7 mouse cellular contexts compared by ENCODE assay signal in genomic region chr1:184771202-184771890, GRCm38 (mm10). TPM values are rescaled to one million over a fixed set of nuclear protein-coding genes. Genes with fewer than 3 reads are reported as not detected.
A peak's percentile ranks its signal among the peaks of the same experiment; 100 is the strongest.
DNase-seq lines count a peak whose midpoint lies in the region; ATAC-seq and TF ChIP-seq lines count a peak whose summit lies in the region.

No protein-coding gene starts in this region.

- H3K4me3 ChIP-seq in intestine, postnatal 0 days (ENCODE audit: low read depth, low read length): no peak overlapping the region
- H3K4me3 ChIP-seq in limb, embryonic 11.5 days (ENCODE audit: low read depth, low read length): no peak overlapping the region
- no peak overlapping the region for H3K4me3 ChIP-seq in midbrain, embryonic 13.5 days (replicated peaks)

- H3K4me2 ChIP-seq in intestine, postnatal 0 days (replicated peaks; ENCODE audit: low read depth): peak overlapping the region; percentile 11
- peak overlapping the region; percentile 30; the same call in 1 of the 2 replicates for H3K4me2 ChIP-seq in limb, embryonic 11.5 days (ENCODE audit: low read depth, severe bottlenecking)
- H3K4me2 ChIP-seq in midbrain, embryonic 13.5 days (replicated peaks): no peak overlapping the region; the same call in 1 of the 2 replicates

- 15% methylated on average over 18 of the region's 18 CpGs for WGBS in intestine, postnatal 0 days
- WGBS in limb, embryonic 11.5 days: 23% methylated on average over 18 of the region's 18 CpGs
- WGBS in midbrain, embryonic 13.5 days: 27% methylated on average over 18 of the region's 18 CpGs

- H3K9ac ChIP-seq in intestine, postnatal 0 days (ENCODE audit: low read depth, low read length): no peak overlapping the region
- no peak overlapping the region for H3K9ac ChIP-seq in limb, embryonic 11.5 days (ENCODE audit: low read length)
- no peak overlapping the region for H3K9ac ChIP-seq in midbrain, embryonic 13.5 days (replicated peaks)

- H3K36me3 ChIP-seq in intestine, postnatal 0 days (ENCODE audit: control insufficient read depth, insufficient read depth): no peaks in the 10 kb centered on the region
- H3K36me3 ChIP-seq in limb, embryonic 11.5 days (ENCODE audit: control insufficient read depth, insufficient read depth, low read length): no peaks in the 10 kb centered on the region
- H3K36me3 ChIP-seq in midbrain, embryonic 13.5 days: no peaks in the 10 kb centered on the region

- H3K27me3 ChIP-seq in intestine, postnatal 0 days (replicated peaks; ENCODE audit: control insufficient read depth, insufficient read depth, low read length): peaks cover 2% of the 10 kb centered on the region; the same call in 1 of the 2 replicates
- H3K27me3 ChIP-seq in limb, embryonic 11.5 days (ENCODE audit: control insufficient read depth, insufficient read depth, low read length): no peaks in the 10 kb centered on the region
- no peaks in the 10 kb centered on the region for H3K27me3 ChIP-seq in midbrain, embryonic 13.5 days

- peak; percentile 38 for DNase-seq in adrenal gland, adult 8-10 months
- peak; percentile 63 for DNase-seq in embryo, embryonic 11.5 days (ENCODE audit: low read depth, low spot score)
- peak; percentile 93 for DNase-seq in limb, embryonic 11.5 days (ENCODE audit: low spot score)
- peak; percentile 33 to 71 for DNase-seq in spleen, adult 18-20 months

- H3K4me1 ChIP-seq in intestine, postnatal 0 days (replicated peaks; ENCODE audit: control insufficient read depth, insufficient read depth, low read length): no peaks in the 10 kb centered on the region
- H3K4me1 ChIP-seq in limb, embryonic 11.5 days (ENCODE audit: control insufficient read depth, insufficient read depth, low read length): no peaks in the 10 kb centered on the region
- H3K4me1 ChIP-seq in midbrain, embryonic 13.5 days (replicated peaks): peaks cover 10% of the 10 kb centered on the region; the same call in 1 of the 2 replicates

- ATAC-seq in granulocyte monocyte progenitor cell, adult 5-6 weeks (replicated peaks; ENCODE audit: poor library complexity, severe bottlenecking): peak; percentile 82
- peak; percentile 28; the same call in 1 of the 2 replicates for ATAC-seq in intestine, postnatal 0 days
- peak; percentile 51; the same call in 1 of the 2 replicates for ATAC-seq in limb, embryonic 11.5 days (ENCODE audit: insufficient number of reproducible peaks, low FRiP score, low TSS enrichment, low read depth)
- ATAC-seq in midbrain, embryonic 13.5 days: peak; percentile 58; the same call in 1 of the 2 replicates

- no peak overlapping the region for H3K27ac ChIP-seq in intestine, postnatal 0 days (ENCODE audit: low read depth, low read length)
- H3K27ac ChIP-seq in limb, embryonic 11.5 days (replicated peaks; ENCODE audit: low read depth, low read length): no peak overlapping the region
- H3K27ac ChIP-seq in midbrain, embryonic 13.5 days: no peak overlapping the region

- TF ChIP-seq CTCF in intestine, postnatal 0 days (IDR thresholded peaks at IDR 0.05; ENCODE audit: low read depth): peak; percentile 90

- no peaks in the 10 kb centered on the region for H3K9me3 ChIP-seq in intestine, postnatal 0 days (ENCODE audit: control insufficient read depth)
- no peaks in the 10 kb centered on the region for H3K9me3 ChIP-seq in limb, embryonic 11.5 days (ENCODE audit: control insufficient read depth, low read length)
- no peaks in the 10 kb centered on the region for H3K9me3 ChIP-seq in midbrain, embryonic 13.5 days

RNA-seq across cellular contexts. Expression of gene Hlx, which starts 38.9 kb away (rescaled TPM):
- total RNA-seq in adrenal gland, adult 8-10 months (2022): 10 to 100 TPM; 10.0 to 16.0 (median 12.7) TPM
- 5.1 and 6.4 TPM in 2 replicates for total RNA-seq in granulocyte monocyte progenitor cell, adult 5-6 weeks (2014; fragmentation: Nextera tagmentation)
- total RNA-seq in granulocyte monocyte progenitor cell, adult 5-6 weeks (2017): 9.5 and 10.5 TPM in 2 replicates
- polyA plus RNA-seq in intestine, postnatal 0 days (2015; fragmentation: Nextera tagmentation; extraction: Ambion mirVana): 20.2 and 22.7 TPM in 2 replicates
- 10.5 and 12.8 TPM in 2 replicates for polyA plus RNA-seq in limb, embryonic 11.5 days (2014; fragmentation: Nextera tagmentation; extraction: Ambion mirVana)
- 1.1 and 1.4 TPM in 2 replicates for polyA plus RNA-seq in midbrain, embryonic 13.5 days (2015; fragmentation: Nextera tagmentation; extraction: Ambion mirVana)

RNA-seq across cellular contexts. Expression of gene Marc1, which starts 39.8 kb away (rescaled TPM):
- 1 to 10 TPM in 3 of 4 experiments, under 1 TPM in 1; 0.68 to 3.5 (median 1.6) TPM for total RNA-seq in adrenal gland, adult 8-10 months (2022)
- not detected in 2 replicates for total RNA-seq in granulocyte monocyte progenitor cell, adult 5-6 weeks (2014; fragmentation: Nextera tagmentation)
- total RNA-seq in granulocyte monocyte progenitor cell, adult 5-6 weeks (2017): 0.26 TPM in 1 of 2 replicates, not detected in the other
- polyA plus RNA-seq in intestine, postnatal 0 days (2015; fragmentation: Nextera tagmentation; extraction: Ambion mirVana): 1.5 and 1.6 TPM in 2 replicates
- not detected in 2 replicates for polyA plus RNA-seq in limb, embryonic 11.5 days (2014; fragmentation: Nextera tagmentation; extraction: Ambion mirVana)
- not detected in 2 replicates for polyA plus RNA-seq in midbrain, embryonic 13.5 days (2015; fragmentation: Nextera tagmentation; extraction: Ambion mirVana)

Comparison
In these comparisons a context has a peak if more than half of its experiments do, and no peak if none do; other contexts are left out.
1. DNase-seq: peak in every context shown above with its lines; median percentile 93 in limb, embryonic 11.5 days; 63 in embryo, embryonic 11.5 days; 52 in spleen, adult 18-20 months; 38 in adrenal gland, adult 8-10 months.
2. ATAC-seq: peak in every context shown above with its lines; median percentile 82 in granulocyte monocyte progenitor cell, adult 5-6 weeks; 58 in midbrain, embryonic 13.5 days; 51 in limb, embryonic 11.5 days; 28 in intestine, postnatal 0 days.